Mouse (Mus musculus): Measurements from ENCODE around the gene Kcnh8. TPM values are rescaled to one million over a fixed set of nuclear protein-coding genes. Genes with fewer than 3 reads are reported as not detected.

The Kcnh8 gene
- polyA plus RNA-seq, 1 experiment: not detected

GRCm38 (mm10) chr17:52712319-52712718 is 109.8 kb downstream of the Kcnh8 start:
- H3K4me2 ChIP-seq (ENCODE audit: low read depth): no peak overlapping the region
- no peaks in the 10 kb centered on the region for H3K36me3 ChIP-seq (ENCODE audit: control insufficient read depth, insufficient read depth)
- no peak overlapping the region for H3ac ChIP-seq (ENCODE audit: control insufficient read depth, insufficient read length)
- TF ChIP-seq MAX (IDR thresholded peaks at IDR 0.05; ENCODE audit: low read depth) (no peak), REST (IDR thresholded peaks at IDR 0.05; ENCODE audit: insufficient read depth, insufficient read length) (no peak), CEBPB (IDR thresholded peaks at IDR 0.05; ENCODE audit: insufficient read depth, poor library complexity, severe bottlenecking) (no peak), TCF12 (IDR thresholded peaks at IDR 0.05; ENCODE audit: insufficient read depth, poor library complexity, severe bottlenecking) (no peak)
- no peaks in the 10 kb centered on the region for H3K79me2 ChIP-seq (ENCODE audit: control insufficient read depth, insufficient read depth)
- H3K27me3 ChIP-seq (ENCODE audit: control insufficient read depth, insufficient read depth, insufficient read length): no peaks in the 10 kb centered on the region
- H3K4me3 ChIP-seq: no peak overlapping the region

GRCm38 (mm10) chr17:52722214-52722613 is 119.7 kb downstream of the Kcnh8 start:
- Histone ChIP-seq H3K79me2 (ENCODE audit: control insufficient read depth, insufficient read depth) (no peaks in the 10 kb centered on the region), H3ac (ENCODE audit: control insufficient read depth, insufficient read length) (no peak overlapping the region), H3K4me3 (no peak overlapping the region), H3K36me3 (ENCODE audit: control insufficient read depth, insufficient read depth) (no peaks in the 10 kb centered on the region), H3K27me3 (ENCODE audit: control insufficient read depth, insufficient read depth, insufficient read length) (no peaks in the 10 kb centered on the region), H3K4me2 (ENCODE audit: low read depth) (peak overlapping the region; percentile 43)
- TF ChIP-seq CEBPB (IDR thresholded peaks at IDR 0.05; ENCODE audit: insufficient read depth, poor library complexity, severe bottlenecking): no peak
- TF ChIP-seq POLR2A (IDR thresholded peaks at IDR 0.05; ENCODE audit: insufficient read length, low read depth): no peak
- TF ChIP-seq MYOG (IDR thresholded peaks at IDR 0.05; ENCODE audit: control insufficient read depth in 1 of 3, insufficient read depth in 1 of 3, insufficient read length in 2 of 3, low read depth in 2 of 3): no peak
- no peak for TF ChIP-seq TCF12 (IDR thresholded peaks at IDR 0.05; ENCODE audit: insufficient read depth, poor library complexity, severe bottlenecking)
- no peak for TF ChIP-seq SRF (IDR thresholded peaks at IDR 0.05; ENCODE audit: control insufficient read depth, insufficient read length, low read depth)
- no peak for TF ChIP-seq TCF3 (IDR thresholded peaks at IDR 0.05; ENCODE audit: insufficient read length, low read depth)
- TF ChIP-seq REST (IDR thresholded peaks at IDR 0.05; ENCODE audit: insufficient read depth, insufficient read length): no peak
- no peak for TF ChIP-seq E2F4 (IDR thresholded peaks at IDR 0.05; ENCODE audit: insufficient read depth)
- TF ChIP-seq USF1 (IDR thresholded peaks at IDR 0.05; ENCODE audit: low read depth): no peak
- TF ChIP-seq POLR2AphosphoS2 (IDR thresholded peaks at IDR 0.05; ENCODE audit: insufficient read length, low read depth): no peak
- no peak for TF ChIP-seq MYOD1 (IDR thresholded peaks at IDR 0.05; ENCODE audit: control insufficient read depth in 1 of 3, insufficient read length in 2 of 3, low read depth in 2 of 3)
- TF ChIP-seq MAX (IDR thresholded peaks at IDR 0.05; ENCODE audit: low read depth): no peak

- Histone ChIP-seq H3ac (ENCODE audit: control insufficient read depth, insufficient read length) (no peak overlapping the region), H3K27me3 (ENCODE audit: control insufficient read depth, insufficient read depth, insufficient read length) (no peaks in the 10 kb centered on the region), H3K4me3 (no peak overlapping the region), H3K4me2 (ENCODE audit: low read depth) (no peak overlapping the region), H3K36me3 (ENCODE audit: control insufficient read depth, insufficient read depth) (no peaks in the 10 kb centered on the region), H3K79me2 (ENCODE audit: control insufficient read depth, insufficient read depth) (no peaks in the 10 kb centered on the region)
- TF ChIP-seq SRF (IDR thresholded peaks at IDR 0.05; ENCODE audit: control insufficient read depth, insufficient read length, low read depth) (no peak), REST (IDR thresholded peaks at IDR 0.05; ENCODE audit: insufficient read depth, insufficient read length) (no peak), MYOG (IDR thresholded peaks at IDR 0.05; ENCODE audit: control insufficient read depth in 1 of 3, insufficient read depth in 1 of 3, insufficient read length in 2 of 3, low read depth in 2 of 3) (no peak), POLR2A (IDR thresholded peaks at IDR 0.05; ENCODE audit: insufficient read length, low read depth) (no peak), TCF3 (IDR thresholded peaks at IDR 0.05; ENCODE audit: insufficient read length, low read depth) (no peak), E2F4 (IDR thresholded peaks at IDR 0.05; ENCODE audit: insufficient read depth) (no peak), MAX (IDR thresholded peaks at IDR 0.05; ENCODE audit: low read depth) (no peak), POLR2AphosphoS2 (IDR thresholded peaks at IDR 0.05; ENCODE audit: insufficient read length, low read depth) (no peak), MYOD1 (IDR thresholded peaks at IDR 0.05; ENCODE audit: control insufficient read depth in 1 of 3, insufficient read length in 2 of 3, low read depth in 2 of 3) (no peak), TCF12 (IDR thresholded peaks at IDR 0.05; ENCODE audit: insufficient read depth, poor library complexity, severe bottlenecking) (no peak), USF1 (IDR thresholded peaks at IDR 0.05; ENCODE audit: low read depth) (no peak), CEBPB (IDR thresholded peaks at IDR 0.05; ENCODE audit: insufficient read depth, poor library complexity, severe bottlenecking) (no peak)
Observed at GRCm38 (mm10) chr17:52728806-52729205, 126.3 kb downstream of the Kcnh8 start.

- Histone ChIP-seq H3K4me3 (no peak overlapping the region), H3K27me3 (ENCODE audit: control insufficient read depth, insufficient read depth, insufficient read length) (no peaks in the 10 kb centered on the region), H3K4me2 (ENCODE audit: low read depth) (no peak overlapping the region), H3K36me3 (ENCODE audit: control insufficient read depth, insufficient read depth) (no peaks in the 10 kb centered on the region), H3ac (ENCODE audit: control insufficient read depth, insufficient read length) (no peak overlapping the region), H3K79me2 (ENCODE audit: control insufficient read depth, insufficient read depth) (no peaks in the 10 kb centered on the region)
- TF ChIP-seq USF1 (IDR thresholded peaks at IDR 0.05; ENCODE audit: low read depth) (no peak), POLR2A (IDR thresholded peaks at IDR 0.05; ENCODE audit: insufficient read length, low read depth) (no peak), SRF (IDR thresholded peaks at IDR 0.05; ENCODE audit: control insufficient read depth, insufficient read length, low read depth) (no peak), POLR2AphosphoS2 (IDR thresholded peaks at IDR 0.05; ENCODE audit: insufficient read length, low read depth) (no peak), E2F4 (IDR thresholded peaks at IDR 0.05; ENCODE audit: insufficient read depth) (no peak), MYOD1 (IDR thresholded peaks at IDR 0.05; ENCODE audit: control insufficient read depth in 1 of 3, insufficient read length in 2 of 3, low read depth in 2 of 3) (no peak), MYOG (IDR thresholded peaks at IDR 0.05; ENCODE audit: control insufficient read depth in 1 of 3, insufficient read depth in 1 of 3, insufficient read length in 2 of 3, low read depth in 2 of 3) (no peak), REST (IDR thresholded peaks at IDR 0.05; ENCODE audit: insufficient read depth, insufficient read length) (no peak), TCF12 (IDR thresholded peaks at IDR 0.05; ENCODE audit: insufficient read depth, poor library complexity, severe bottlenecking) (no peak), TCF3 (IDR thresholded peaks at IDR 0.05; ENCODE audit: insufficient read length, low read depth) (no peak), MAX (IDR thresholded peaks at IDR 0.05; ENCODE audit: low read depth) (no peak), CEBPB (IDR thresholded peaks at IDR 0.05; ENCODE audit: insufficient read depth, poor library complexity, severe bottlenecking) (no peak)
Observed at GRCm38 (mm10) chr17:52738436-52738835, 135.9 kb downstream of the Kcnh8 start.

GRCm38 (mm10) chr17:52788151-52788550 is 185.6 kb downstream of the Kcnh8 start:
- H3ac ChIP-seq (ENCODE audit: control insufficient read depth, insufficient read length): no peak overlapping the region
- H3K79me2 ChIP-seq (ENCODE audit: control insufficient read depth, insufficient read depth): no peaks in the 10 kb centered on the region

More at GRCm38 (mm10) chr17:52788151-52788550, 185.6 kb downstream of the Kcnh8 start:
- TF ChIP-seq E2F4 (IDR thresholded peaks at IDR 0.05; ENCODE audit: insufficient read depth): no peak
- no peak for TF ChIP-seq MYOG (IDR thresholded peaks at IDR 0.05; ENCODE audit: control insufficient read depth in 1 of 3, insufficient read depth in 1 of 3, insufficient read length in 2 of 3, low read depth in 2 of 3)
- no peak for TF ChIP-seq POLR2A (IDR thresholded peaks at IDR 0.05; ENCODE audit: insufficient read length, low read depth)
- TF ChIP-seq TCF3 (IDR thresholded peaks at IDR 0.05; ENCODE audit: insufficient read length, low read depth): no peak
- no peak for TF ChIP-seq REST (IDR thresholded peaks at IDR 0.05; ENCODE audit: insufficient read depth, insufficient read length)
- no peak for TF ChIP-seq POLR2AphosphoS2 (IDR thresholded peaks at IDR 0.05; ENCODE audit: insufficient read length, low read depth)
- TF ChIP-seq TCF12 (IDR thresholded peaks at IDR 0.05; ENCODE audit: insufficient read depth, poor library complexity, severe bottlenecking): no peak
- no peak for TF ChIP-seq CEBPB (IDR thresholded peaks at IDR 0.05; ENCODE audit: insufficient read depth, poor library complexity, severe bottlenecking)
- no peak for TF ChIP-seq MYOD1 (IDR thresholded peaks at IDR 0.05; ENCODE audit: control insufficient read depth in 1 of 3, insufficient read length in 2 of 3, low read depth in 2 of 3)
- no peak for TF ChIP-seq MAX (IDR thresholded peaks at IDR 0.05; ENCODE audit: low read depth)
- no peak for TF ChIP-seq SRF (IDR thresholded peaks at IDR 0.05; ENCODE audit: control insufficient read depth, insufficient read length, low read depth)
- TF ChIP-seq USF1 (IDR thresholded peaks at IDR 0.05; ENCODE audit: low read depth): no peak
- no peak overlapping the region for H3K4me2 ChIP-seq (ENCODE audit: low read depth)
- no peaks in the 10 kb centered on the region for H3K27me3 ChIP-seq (ENCODE audit: control insufficient read depth, insufficient read depth, insufficient read length)
- no peak overlapping the region for H3K4me3 ChIP-seq
- H3K36me3 ChIP-seq (ENCODE audit: control insufficient read depth, insufficient read depth): no peaks in the 10 kb centered on the region

Data from myocyte (in vitro differentiated cells).